Mouse (Mus musculus) T-helper 1 cell (primary cell): Measurements from ENCODE around the gene Folr2.

Experiments used
- in situ Hi-C: fragments of 300-600 bp; cut with MboI, MseI; formaldehyde crosslinking; loops from one replicate; pipeline ENCODE4 v1.15.1; 2025; ENCODE audit warnings: high pct_unique_total_duplicates

Gene Folr2

GRCm38 (mm10) chr7:101830373-101830772, 26.6 kb downstream of the Folr2 start:
- in situ Hi-C loops: loop anchor here (25.0 kb wide), 1 partner anchor 168 kb away; the partner anchor contains the start of gene Clpb

GRCm38 (mm10) chr7:101823758-101824630, 33.0 kb downstream of the Folr2 start:
- in situ Hi-C loops: no loop called here

- in situ Hi-C loops: no loop called here
Measured at GRCm38 (mm10) chr7:101822836-101823757, 33.9 kb downstream of the Folr2 start.

GRCm38 (mm10) chr7:101821571-101822501, 35.2 kb downstream of the Folr2 start:
- in situ Hi-C loops: no loop called here

GRCm38 (mm10) chr7:101820295-101821030, 36.5 kb downstream of the Folr2 start:
- in situ Hi-C loops: no loop called here

GRCm38 (mm10) chr7:101817861-101818401, 39.1 kb downstream of the Folr2 start, which contains the start of gene Phox2a:
TSS of gene Phox2a (plus strand) at chr7:101818313.
- in situ Hi-C loops: no loop called here
